ENCODE assay signal across 9 mouse cellular contexts in the genomic region with DNA sequence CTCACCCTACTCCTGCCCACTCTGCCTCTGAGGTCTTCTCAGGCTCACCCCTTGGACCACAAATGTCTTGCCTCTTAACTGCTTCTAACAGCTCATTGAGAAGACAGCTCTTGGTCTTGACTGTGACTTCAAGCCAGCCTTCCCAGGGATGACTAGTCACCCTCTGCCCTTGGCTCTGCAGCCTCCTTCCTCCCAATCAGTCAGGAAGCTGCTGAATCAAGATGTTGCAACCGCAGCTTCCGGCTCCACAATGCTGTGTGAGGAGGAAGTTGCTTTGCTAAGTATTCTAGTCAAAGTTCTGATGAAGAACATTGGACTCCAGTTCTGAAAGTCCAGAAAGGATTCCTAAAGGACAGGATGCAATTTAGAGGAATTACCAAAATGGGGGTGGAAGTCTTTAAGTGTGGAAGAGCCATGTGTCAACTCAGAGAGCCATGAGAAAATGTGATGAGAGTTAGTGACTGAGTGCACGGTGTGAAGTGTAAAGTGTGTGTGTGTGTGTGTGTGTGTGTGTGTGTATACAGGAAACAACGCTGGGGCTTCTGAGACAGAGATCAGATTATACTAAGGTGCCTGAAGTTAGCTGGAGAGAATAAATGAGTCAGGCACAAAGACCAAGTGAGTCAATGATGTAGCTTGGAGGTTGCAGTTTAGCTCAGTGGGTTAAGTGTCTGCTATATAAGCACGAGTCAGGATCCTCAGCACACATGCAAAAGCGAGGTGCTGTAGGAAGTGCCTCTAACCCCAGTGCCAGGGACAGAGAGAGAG. TPM values are rescaled to one million over a fixed set of nuclear protein-coding genes. Genes with fewer than 3 reads are reported as not detected.
A peak's percentile ranks its signal among the peaks of the same experiment; 100 is the strongest.
DNase-seq lines count a peak whose midpoint lies in the region; ATAC-seq and TF ChIP-seq lines count a peak whose summit lies in the region.
"Had no signal": no experiment of that assay in that cellular context is flagged by ENCODE, and none has a peak within 500 bp of the region (broad histone marks: within the 10 kb centered on the region; RNA-seq: fewer than 3 reads in every experiment).

No protein-coding gene starts in this region.

- H3K4me2 ChIP-seq in kidney, embryonic 14.5 days (replicated peaks; ENCODE audit: low read depth, low read length): no peak overlapping the region
- peak overlapping the region; percentile 21 for H3K4me2 ChIP-seq in liver, embryonic 12.5 days
- H3K4me2 ChIP-seq in forebrain, embryonic 12.5 days: no peak overlapping the region
- H3K4me2 ChIP-seq in hindbrain, embryonic 14.5 days (replicated peaks): no peak overlapping the region
- H3K4me2 ChIP-seq: neural tube, embryonic 12.5 days had no signal

- 61% methylated on average over 6 of the region's 6 CpGs for WGBS in kidney, embryonic 14.5 days
- WGBS in liver, embryonic 12.5 days (ENCODE audit: insufficient replicate concordance): 13% methylated on average over 6 of the region's 6 CpGs
- WGBS in spleen, adult 2 months: 0% methylated on average over 6 of the region's 6 CpGs
- 88% methylated on average over 6 of the region's 6 CpGs for WGBS in forebrain, embryonic 12.5 days
- WGBS in hindbrain, embryonic 14.5 days: 82% methylated on average over 6 of the region's 6 CpGs
- WGBS in forebrain, embryonic 10.5 days: 86% methylated on average over 6 of the region's 6 CpGs

- H3K4me3 ChIP-seq in kidney, embryonic 14.5 days (ENCODE audit: low read length): no peak overlapping the region
- H3K4me3 ChIP-seq in liver, embryonic 12.5 days: no peak overlapping the region
- no peak overlapping the region for H3K4me3 ChIP-seq in spleen, adult 2 months (ENCODE audit: extremely low read depth, insufficient read depth, insufficient read length)
- no peak overlapping the region for H3K4me3 ChIP-seq in forebrain, embryonic 12.5 days (replicated peaks)
- H3K4me3 ChIP-seq in hindbrain, embryonic 14.5 days (replicated peaks; ENCODE audit: low read length): no peak overlapping the region
- H3K4me3 ChIP-seq in forebrain, embryonic 10.5 days: no peak overlapping the region
- H3K4me3 ChIP-seq: neural tube, embryonic 12.5 days had no signal

- no peaks in the 10 kb centered on the region for H3K36me3 ChIP-seq in kidney, embryonic 14.5 days (ENCODE audit: control insufficient read depth, insufficient read depth, low read length)
- no peaks in the 10 kb centered on the region for H3K36me3 ChIP-seq in liver, embryonic 12.5 days
- H3K36me3 ChIP-seq in spleen, adult 2 months (ENCODE audit: control insufficient read depth, insufficient read depth, low read length): no peaks in the 10 kb centered on the region
- H3K36me3 ChIP-seq in forebrain, embryonic 12.5 days (replicated peaks): no peaks in the 10 kb centered on the region
- H3K36me3 ChIP-seq in hindbrain, embryonic 14.5 days (replicated peaks; ENCODE audit: control insufficient read depth, insufficient read depth): no peaks in the 10 kb centered on the region
- no peaks in the 10 kb centered on the region for H3K36me3 ChIP-seq in forebrain, embryonic 10.5 days (replicated peaks)
- H3K36me3 ChIP-seq: neural tube, embryonic 12.5 days had no signal

- peaks cover 4% of the 10 kb centered on the region; the same call in 1 of the 2 replicates for H3K9me3 ChIP-seq in kidney, embryonic 14.5 days (ENCODE audit: control insufficient read depth, low read length)
- H3K9me3 ChIP-seq in liver, embryonic 12.5 days (replicated peaks): no peaks in the 10 kb centered on the region
- no peaks in the 10 kb centered on the region for H3K9me3 ChIP-seq in forebrain, embryonic 12.5 days
- H3K9me3 ChIP-seq in hindbrain, embryonic 14.5 days (ENCODE audit: control insufficient read depth, low read length): no peaks in the 10 kb centered on the region
- H3K9me3 ChIP-seq in forebrain, embryonic 10.5 days: peaks cover 2% of the 10 kb centered on the region; the same call in 1 of the 2 replicates
- H3K9me3 ChIP-seq: neural tube, embryonic 12.5 days had no signal

- H3K27ac ChIP-seq in kidney, embryonic 14.5 days (ENCODE audit: low read depth, low read length): no peak overlapping the region
- H3K27ac ChIP-seq in liver, embryonic 12.5 days: no peak overlapping the region
- H3K27ac ChIP-seq in spleen, adult 2 months (ENCODE audit: insufficient read depth, low read length): peak overlapping the region; percentile 31; the same call in 1 of the 2 replicates
- no peak overlapping the region for H3K27ac ChIP-seq in forebrain, embryonic 12.5 days
- no peak overlapping the region for H3K27ac ChIP-seq in hindbrain, embryonic 14.5 days
- H3K27ac ChIP-seq in forebrain, embryonic 10.5 days: no peak overlapping the region
- H3K27ac ChIP-seq: neural tube, embryonic 12.5 days had no signal

- no peak for ATAC-seq in kidney, embryonic 14.5 days (ENCODE audit: low FRiP score, low TSS enrichment)
- ATAC-seq in liver, embryonic 12.5 days: no peak
- ATAC-seq in forebrain, embryonic 12.5 days (ENCODE audit: low FRiP score): no peak
- ATAC-seq in hindbrain, embryonic 14.5 days (ENCODE audit: low FRiP score): no peak

- peak; percentile 40 for DNase-seq in kidney, adult 11 months
- peak; percentile 80 for DNase-seq in heart, adult 8-10 months (ENCODE audit: low spot score)
- DNase-seq in spleen, adult 2 months (ENCODE audit: low read depth in 1 of 2, low spot score in 2 of 2): peak; percentile 73 to 79
- DNase-seq in hindbrain, embryonic 14.5 days (ENCODE audit: low spot score): no peak
- no peak for DNase-seq in forebrain, embryonic 10.5 days (ENCODE audit: extremely low spot score, low spot score)

- TF ChIP-seq CTCF in spleen, adult 2 months (IDR thresholded peaks at IDR 0.05; ENCODE audit: extremely low read depth, insufficient read depth, insufficient read length, insufficient replicate concordance): no peak

- H3K4me1 ChIP-seq in kidney, embryonic 14.5 days (ENCODE audit: control insufficient read depth, insufficient read depth, low read length): no peaks in the 10 kb centered on the region
- peaks cover 10% of the 10 kb centered on the region; the same call in 1 of the 2 replicates for H3K4me1 ChIP-seq in liver, embryonic 12.5 days
- peaks cover 11% of the 10 kb centered on the region; the same call in 1 of the 2 replicates for H3K4me1 ChIP-seq in spleen, adult 2 months (ENCODE audit: control insufficient read depth, insufficient read depth, insufficient read length)
- no peaks in the 10 kb centered on the region for H3K4me1 ChIP-seq in forebrain, embryonic 12.5 days
- no peaks in the 10 kb centered on the region for H3K4me1 ChIP-seq in hindbrain, embryonic 14.5 days (replicated peaks; ENCODE audit: control insufficient read depth, insufficient read depth, low read length)
- no peaks in the 10 kb centered on the region for H3K4me1 ChIP-seq in forebrain, embryonic 10.5 days
- H3K4me1 ChIP-seq: neural tube, embryonic 12.5 days had no signal

- no peak for TF ChIP-seq POLR2A in spleen, adult 2 months (IDR thresholded peaks at IDR 0.05; ENCODE audit: low read depth, low read length)

- H3K27me3 ChIP-seq in kidney, embryonic 14.5 days (ENCODE audit: control insufficient read depth, insufficient read depth, low read length): no peaks in the 10 kb centered on the region
- no peaks in the 10 kb centered on the region for H3K27me3 ChIP-seq in liver, embryonic 12.5 days (replicated peaks)
- H3K27me3 ChIP-seq in spleen, adult 2 months (ENCODE audit: control insufficient read depth, insufficient read depth, low read length): no peaks in the 10 kb centered on the region
- no peaks in the 10 kb centered on the region for H3K27me3 ChIP-seq in forebrain, embryonic 12.5 days
- H3K27me3 ChIP-seq in hindbrain, embryonic 14.5 days (ENCODE audit: control insufficient read depth, insufficient read depth, low read length): no peaks in the 10 kb centered on the region
- H3K27me3 ChIP-seq in forebrain, embryonic 10.5 days (ENCODE audit: poor library complexity, severe bottlenecking): no peaks in the 10 kb centered on the region
- H3K27me3 ChIP-seq: neural tube, embryonic 12.5 days had no signal

- H3K9ac ChIP-seq in kidney, embryonic 14.5 days (ENCODE audit: low read depth, low read length): no peak overlapping the region
- H3K9ac ChIP-seq in liver, embryonic 12.5 days: no peak overlapping the region
- no peak overlapping the region for H3K9ac ChIP-seq in forebrain, embryonic 12.5 days
- no peak overlapping the region for H3K9ac ChIP-seq in hindbrain, embryonic 14.5 days
- H3K9ac ChIP-seq: neural tube, embryonic 12.5 days had no signal

RNA-seq across cellular contexts. Expression of gene Cdc42se2, which starts 14.5 kb away (rescaled TPM):
- 59.3 and 110 TPM in 2 replicates for polyA plus RNA-seq in kidney, embryonic 14.5 days (2014; fragmentation: Nextera tagmentation; extraction: Ambion mirVana)
- 10 to 100 TPM; 20.1 to 22.6 (median 21.7) TPM for total RNA-seq in heart, adult 8-10 months (2022)
- 28.0 and 28.5 TPM in 2 replicates for polyA plus RNA-seq in liver, embryonic 12.5 days (2016; fragmentation: Nextera tagmentation; extraction: Ambion mirVana)
- 55.8 and 58.5 TPM in 2 replicates for polyA plus RNA-seq in spleen, adult 2 months (2012; rRNA removed)
- 228 and 237 TPM in 2 replicates for polyA plus RNA-seq in forebrain, embryonic 12.5 days (2016; fragmentation: Nextera tagmentation; extraction: Ambion mirVana)
- 147 and 171 TPM in 2 replicates for polyA plus RNA-seq in hindbrain, embryonic 14.5 days (2014; fragmentation: Nextera tagmentation; extraction: Ambion mirVana)
- 182 and 187 TPM in 2 replicates for polyA plus RNA-seq in forebrain, embryonic 10.5 days (2016; fragmentation: Nextera tagmentation; extraction: Ambion mirVana)

RNA-seq across cellular contexts. Expression of gene Lyrm7, which starts 58.7 kb away (rescaled TPM):
- 6.7 and 9.6 TPM in 2 replicates for polyA plus RNA-seq in kidney, embryonic 14.5 days (2014; fragmentation: Nextera tagmentation; extraction: Ambion mirVana)
- total RNA-seq in heart, adult 8-10 months (2022): 10 to 100 TPM; 35.9 to 40.2 (median 39.3) TPM
- polyA plus RNA-seq in liver, embryonic 12.5 days (2016; fragmentation: Nextera tagmentation; extraction: Ambion mirVana): 6.7 and 7.6 TPM in 2 replicates
- 0.42 and 0.48 TPM in 2 replicates for polyA plus RNA-seq in spleen, adult 2 months (2012; rRNA removed)
- 8.2 TPM in 2 replicates for polyA plus RNA-seq in forebrain, embryonic 12.5 days (2016; fragmentation: Nextera tagmentation; extraction: Ambion mirVana)
- polyA plus RNA-seq in hindbrain, embryonic 14.5 days (2014; fragmentation: Nextera tagmentation; extraction: Ambion mirVana): 11.8 and 12.6 TPM in 2 replicates
- 4.1 and 8.0 TPM in 2 replicates for polyA plus RNA-seq in forebrain, embryonic 10.5 days (2016; fragmentation: Nextera tagmentation; extraction: Ambion mirVana)

Comparison
In these comparisons a context has a peak if more than half of its experiments do, and no peak if none do; other contexts are left out.
1. DNase-seq: peak in kidney, adult 11 months (single experiment), heart, adult 8-10 months (single experiment) and spleen, adult 2 months (2 of 2); none in hindbrain, embryonic 14.5 days (single experiment) and forebrain, embryonic 10.5 days (single experiment).